Mouse (Mus musculus): ENCODE results near the gene Far1. TPM values are rescaled to one million over a fixed set of nuclear protein-coding genes. Genes with fewer than 3 reads are reported as not detected.

The Far1 gene
- polyA plus RNA-seq, 1 experiment from 2014 or later = 44.1 TPM

- H3K27ac ChIP-seq (ENCODE audit: low read length) = no peak overlapping the region
- ATAC-seq = no peak
- H3K4me3 ChIP-seq (ENCODE audit: low read length) = no peak overlapping the region
- no peaks in the 10 kb centered on the region for H3K27me3 ChIP-seq (replicated peaks; ENCODE audit: control insufficient read depth, insufficient read depth, low read length)
- H3K4me1 ChIP-seq (ENCODE audit: control insufficient read depth, insufficient read depth, low read length) = no peaks in the 10 kb centered on the region
- no peak overlapping the region for H3K4me2 ChIP-seq (ENCODE audit: low read depth, low read length)
- no peak overlapping the region for H3K9ac ChIP-seq (ENCODE audit: low read depth, low read length)
- H3K36me3 ChIP-seq (ENCODE audit: control insufficient read depth, insufficient read depth, low read length) = no peaks in the 10 kb centered on the region
- H3K9me3 ChIP-seq (ENCODE audit: control insufficient read depth, low read length) = no peaks in the 10 kb centered on the region
- WGBS = 89% methylated on average over 2 of the region's 2 CpGs
Observed at GRCm38 (mm10) chr7:113619166-113619565, 105.5 kb downstream of the Far1 start.

- no peaks in the 10 kb centered on the region for H3K4me1 ChIP-seq (ENCODE audit: control insufficient read depth, insufficient read depth, low read length)
- no peaks in the 10 kb centered on the region for H3K9me3 ChIP-seq (ENCODE audit: control insufficient read depth, low read length)
- H3K4me3 ChIP-seq (ENCODE audit: low read length) = no peak overlapping the region
- H3K9ac ChIP-seq (ENCODE audit: low read depth, low read length) = no peak overlapping the region
- no peak overlapping the region for H3K27ac ChIP-seq (ENCODE audit: low read length)
- ATAC-seq = no peak
- H3K4me2 ChIP-seq (ENCODE audit: low read depth, low read length) = no peak overlapping the region
- WGBS = 75% methylated on average over 9 of the region's 9 CpGs
- H3K27me3 ChIP-seq (replicated peaks; ENCODE audit: control insufficient read depth, insufficient read depth, low read length) = no peaks in the 10 kb centered on the region
- H3K36me3 ChIP-seq (ENCODE audit: control insufficient read depth, insufficient read depth, low read length) = no peaks in the 10 kb centered on the region
Observed at GRCm38 (mm10) chr7:113619768-113620167, 106.1 kb downstream of the Far1 start.

Other genes starting within 250 kb of the Far1 start
- 13.3 and 14.5 TPM in 2 replicates for gene Btbd10, start 144.4 kb upstream of the Far1 start, polyA plus RNA-seq (2015; fragmentation: Nextera tagmentation; extraction: Ambion mirVana)
- not detected in 2 replicates for gene Pth, start 125.3 kb upstream of the Far1 start, polyA plus RNA-seq (2015; fragmentation: Nextera tagmentation; extraction: Ambion mirVana)

All from intestine, embryonic 16.5 days (tissue).